Mouse (Mus musculus): ENCODE data around the gene Pgrmc2. TPM values are rescaled to one million over a fixed set of nuclear protein-coding genes. Genes with fewer than 3 reads are reported as not detected.

Gene Pgrmc2
- 40.1 and 44.4 TPM in 2 replicates for polyA plus RNA-seq (2016; fragmentation: Nextera tagmentation; extraction: Ambion mirVana)

GRCm38 (mm10) chr3:41082885-41083789 lies at the start of gene Pgrmc2:
Pgrmc2 (minus strand) TSS chr3:41083046.
- peak within 1 kb of the TSS; percentile 94 for H3K4me3 ChIP-seq
- peaks cover 21% of the 10 kb centered on the region for H3K4me1 ChIP-seq
- H3K9me3 ChIP-seq = no peaks in the 10 kb centered on the region
- H3K27ac ChIP-seq = peak within 1 kb of the TSS; percentile 96
- under 1% methylated on average over 95 of the region's 95 CpGs for whole genome bisulfite sequencing
- H3K36me3 ChIP-seq = no peaks in the 10 kb centered on the region
- H3K27me3 ChIP-seq (ENCODE audit: insufficient read depth, poor library complexity, severe bottlenecking) = no peaks in the 10 kb centered on the region
- DNase-seq (ENCODE audit: low spot score) = peak; percentile 99

GRCm38 (mm10) chr3:41124000-41124294 lies 41.1 kb upstream of the Pgrmc2 start:
- H3K27ac ChIP-seq = 0 out of 2 replicates have a peak overlapping the region, but pooled peaks have one; percentile 18
- peaks cover 8% of the 10 kb centered on the region for H3K4me1 ChIP-seq
- H3K36me3 ChIP-seq = no peaks in the 10 kb centered on the region
- 7% methylated on average over 12 of the region's 12 CpGs for WGBS
- H3K4me3 ChIP-seq = peak overlapping the region; percentile 36
- DNase-seq (ENCODE audit: low spot score) = no peak
- no peaks in the 10 kb centered on the region for H3K9me3 ChIP-seq
- peaks cover 14% of the 10 kb centered on the region for H3K27me3 ChIP-seq (ENCODE audit: insufficient read depth, poor library complexity, severe bottlenecking)

GRCm38 (mm10) chr3:41123190-41123999 lies 40.5 kb upstream of the Pgrmc2 start:
- DNase-seq (ENCODE audit: low spot score) = no peak
- peaks cover 14% of the 10 kb centered on the region for H3K27me3 ChIP-seq (ENCODE audit: insufficient read depth, poor library complexity, severe bottlenecking)
- H3K4me3 ChIP-seq = peak overlapping the region; percentile 36
- WGBS = 37% methylated on average over 10 of the region's 10 CpGs
- H3K27ac ChIP-seq = 0 out of 2 replicates have a peak overlapping the region, but pooled peaks have one; percentile 18
- no peaks in the 10 kb centered on the region for H3K36me3 ChIP-seq
- peaks cover 8% of the 10 kb centered on the region for H3K4me1 ChIP-seq
- no peaks in the 10 kb centered on the region for H3K9me3 ChIP-seq

GRCm38 (mm10) chr3:41118173-41118572 lies 35.3 kb upstream of the Pgrmc2 start:
- Histone ChIP-seq H3K36me3 (no peaks in the 10 kb centered on the region), H3K27ac (no peak overlapping the region), H3K9me3 (no peaks in the 10 kb centered on the region), H3K27me3 (ENCODE audit: insufficient read depth, poor library complexity, severe bottlenecking) (no peaks in the 10 kb centered on the region), H3K4me1 (no peaks in the 10 kb centered on the region), H3K4me3 (no peak overlapping the region)
- DNase-seq (ENCODE audit: low spot score) = no peak
- WGBS = 68% methylated on average over 5 of the region's 5 CpGs

- Histone ChIP-seq H3K4me1 (no peaks in the 10 kb centered on the region), H3K4me3 (no peak overlapping the region), H3K9me3 (no peaks in the 10 kb centered on the region), H3K27me3 (ENCODE audit: insufficient read depth, poor library complexity, severe bottlenecking) (no peaks in the 10 kb centered on the region), H3K27ac (no peak overlapping the region), H3K36me3 (no peaks in the 10 kb centered on the region)
- DNase-seq (ENCODE audit: low spot score) = no peak
These were observed 34.6 kb upstream of the Pgrmc2 start for GRCm38 (mm10) chr3:41117447-41117846.

- 81% methylated on average over 5 of the region's 5 CpGs for WGBS
These were observed 30.3 kb upstream of the Pgrmc2 start for GRCm38 (mm10) chr3:41113186-41113585.

GRCm38 (mm10) chr3:41108306-41108785 lies 25.5 kb upstream of the Pgrmc2 start:
- DNase-seq (ENCODE audit: low spot score) = no peak
- H3K27me3 ChIP-seq (ENCODE audit: insufficient read depth, poor library complexity, severe bottlenecking) = no peaks in the 10 kb centered on the region
- H3K4me3 ChIP-seq = 0 out of 2 replicates have a peak overlapping the region, but pooled peaks have one; percentile 5
- no peaks in the 10 kb centered on the region for H3K9me3 ChIP-seq
- peak overlapping the region; percentile 59; the same call in 1 of the 2 replicates for H3K27ac ChIP-seq
- H3K4me1 ChIP-seq = peaks cover 12% of the 10 kb centered on the region
- H3K36me3 ChIP-seq = no peaks in the 10 kb centered on the region
- 25% methylated on average over 6 of the region's 6 CpGs for WGBS

More at GRCm38 (mm10) chr3:41113186-41113585, 30.3 kb upstream of the Pgrmc2 start:
- no peak overlapping the region for H3K27ac ChIP-seq
- no peaks in the 10 kb centered on the region for H3K9me3 ChIP-seq
- no peak for DNase-seq (ENCODE audit: low spot score)
- no peaks in the 10 kb centered on the region for H3K36me3 ChIP-seq
- peaks cover 4% of the 10 kb centered on the region for H3K4me1 ChIP-seq
- H3K4me3 ChIP-seq = no peak overlapping the region
- no peaks in the 10 kb centered on the region for H3K27me3 ChIP-seq (ENCODE audit: insufficient read depth, poor library complexity, severe bottlenecking)

GRCm38 (mm10) chr3:41107600-41108305 lies 24.9 kb upstream of the Pgrmc2 start:
- Histone ChIP-seq H3K27me3 (ENCODE audit: insufficient read depth, poor library complexity, severe bottlenecking) (no peaks in the 10 kb centered on the region), H3K4me3 (0 out of 2 replicates have a peak overlapping the region, but pooled peaks have one; percentile 5), H3K4me1 (peaks cover 12% of the 10 kb centered on the region), H3K9me3 (no peaks in the 10 kb centered on the region), H3K36me3 (no peaks in the 10 kb centered on the region), H3K27ac (peak overlapping the region; percentile 59; the same call in 1 of the 2 replicates)
- no peak for DNase-seq (ENCODE audit: low spot score)
- 60% methylated on average over 14 of the region's 14 CpGs for WGBS

- no peaks in the 10 kb centered on the region for H3K36me3 ChIP-seq
- no peak overlapping the region for H3K27ac ChIP-seq
- no peak overlapping the region for H3K4me3 ChIP-seq
- no peak for DNase-seq (ENCODE audit: low spot score)
- WGBS = 84% methylated on average over 9 of the region's 9 CpGs
- 0 out of 2 replicates have a peak, but pooled peaks cover 5% of the 10 kb centered on the region for H3K9me3 ChIP-seq
- H3K27me3 ChIP-seq (ENCODE audit: insufficient read depth, poor library complexity, severe bottlenecking) = no peaks in the 10 kb centered on the region
- H3K4me1 ChIP-seq = peaks cover 5% of the 10 kb centered on the region; the same call in 1 of the 2 replicates
These were observed 19.1 kb upstream of the Pgrmc2 start for GRCm38 (mm10) chr3:41101905-41102304.

- H3K4me3 ChIP-seq = no peak overlapping the region
- no peaks in the 10 kb centered on the region for H3K36me3 ChIP-seq
- peaks cover 5% of the 10 kb centered on the region; the same call in 1 of the 2 replicates for H3K4me1 ChIP-seq
- no peaks in the 10 kb centered on the region for H3K27me3 ChIP-seq (ENCODE audit: insufficient read depth, poor library complexity, severe bottlenecking)
- 0 out of 2 replicates have a peak, but pooled peaks cover 5% of the 10 kb centered on the region for H3K9me3 ChIP-seq
- DNase-seq (ENCODE audit: low spot score) = no peak
- H3K27ac ChIP-seq = no peak overlapping the region
- WGBS = 22% methylated on average over 2 of the region's 2 CpGs
These were observed 17.3 kb upstream of the Pgrmc2 start for GRCm38 (mm10) chr3:41100157-41100556.

- no peaks in the 10 kb centered on the region for H3K36me3 ChIP-seq
- WGBS = 66% methylated on average over 1 of the region's 1 CpGs
- peaks cover 5% of the 10 kb centered on the region; the same call in 1 of the 2 replicates for H3K4me1 ChIP-seq
- H3K27ac ChIP-seq = no peak overlapping the region
- no peaks in the 10 kb centered on the region for H3K27me3 ChIP-seq (ENCODE audit: insufficient read depth, poor library complexity, severe bottlenecking)
- H3K4me3 ChIP-seq = no peak overlapping the region
- DNase-seq (ENCODE audit: low spot score) = no peak
- 0 out of 2 replicates have a peak, but pooled peaks cover 5% of the 10 kb centered on the region for H3K9me3 ChIP-seq
These were observed 16.8 kb upstream of the Pgrmc2 start for GRCm38 (mm10) chr3:41099672-41100071.

GRCm38 (mm10) chr3:41093210-41093609 lies 10.4 kb upstream of the Pgrmc2 start:
- Histone ChIP-seq H3K27ac (no peak overlapping the region), H3K27me3 (ENCODE audit: insufficient read depth, poor library complexity, severe bottlenecking) (no peaks in the 10 kb centered on the region), H3K4me3 (no peak overlapping the region), H3K4me1 (0 out of 2 replicates have a peak, but pooled peaks cover 4% of the 10 kb centered on the region), H3K36me3 (no peaks in the 10 kb centered on the region), H3K9me3 (no peaks in the 10 kb centered on the region)
- WGBS = 73% methylated on average over 2 of the region's 2 CpGs
- no peak for DNase-seq (ENCODE audit: low spot score)
